Mouse (Mus musculus) hindbrain, embryonic 16.5 days (tissue): ENCODE data around the gene Sp140. TPM values are rescaled to one million over a fixed set of nuclear protein-coding genes. Genes with fewer than 3 reads are reported as not detected.
"Not testable (repeated sequence)": the region's sequence is repeated elsewhere in the genome, so short reads cannot be mapped to it uniquely, and the experiment has no call there.

Experiments used
- ATAC-seq: fragments of 200-750 bp; cut with Nextera tagmentation; 2 replicates; pipeline ENCODE4 v1.8.0; 2017; ENCODE audit warnings: moderate TSS enrichment, moderate library complexity
- H3K27ac ChIP-seq: fragments of 300-500 bp; sonication (generic); 2 replicates; pipeline ENCODE4 v1.5.1; 2014; ENCODE audit warnings: low read depth, mild to moderate bottlenecking, control low read depth, low read length, moderate library complexity
- H3K27me3 ChIP-seq: fragments of 300-500 bp; sonication (generic); replicated peaks from 2 replicates; pipeline ENCODE4 v1.6.1; 2014; ENCODE audit warnings: low read length; ENCODE audit not compliant: control insufficient read depth, insufficient read depth
- H3K36me3 ChIP-seq: fragments of 300-500 bp; sonication (generic); 2 replicates; pipeline ENCODE4 v1.6.1; 2014; ENCODE audit warnings: mild to moderate bottlenecking, low read length, moderate library complexity, mixed read lengths; ENCODE audit not compliant: control insufficient read depth, insufficient read depth
- H3K4me1 ChIP-seq: fragments of 300-500 bp; sonication (generic); 2 replicates; pipeline ENCODE4 v1.6.1; 2014; ENCODE audit warnings: low read depth, low read length; ENCODE audit not compliant: control insufficient read depth, insufficient read depth
- H3K4me2 ChIP-seq: fragments of 300-500 bp; sonication (generic); 2 replicates; pipeline ENCODE4 v1.6.1; 2014; ENCODE audit warnings: mild to moderate bottlenecking, low read length, control low read depth, moderate library complexity
- H3K4me3 ChIP-seq: fragments of 300-500 bp; sonication (generic); 2 replicates; pipeline ENCODE4 v1.5.1; 2014; ENCODE audit warnings: mild to moderate bottlenecking, low read length, control low read depth, moderate library complexity
- H3K9ac ChIP-seq: fragments of 300-500 bp; sonication (generic); 2 replicates; pipeline ENCODE4 v1.6.1; 2014; ENCODE audit warnings: low read depth, mild to moderate bottlenecking, control low read depth, low read length, moderate library complexity
- H3K9me3 ChIP-seq: fragments of 300-500 bp; sonication (generic); 2 replicates; pipeline ENCODE4 v1.6.1; 2014; ENCODE audit warnings: mild to moderate bottlenecking, low read length, moderate library complexity; ENCODE audit not compliant: control insufficient read depth
- WGBS: fragments of 180-500 bp; shearing (Covaris S2); extraction: QIAGEN DNeasy Blood & Tissue Kit; methylation state at CpG from one replicate; pipeline ENCODE4 v1.1.7; 2014; 5-methylcytosine and 5-hydroxymethylcytosine counted together
- polyA plus RNA-seq: library from polyadenylated mRNA; unstranded; fragments of >200 nt; fragmentation: Nextera tagmentation; extraction: Ambion mirVana; gene quantifications from 2 replicates; pipeline ENCODE4 v1.2.1, GENCODE M21; 2015

Gene Sp140
- polyA plus RNA-seq, 1 experiment from 2014 or later: 0.50 TPM

GRCm38 (mm10) chr1:85617161-85617560, 17.0 kb downstream of the Sp140 start:
- H3K9ac ChIP-seq, H3K36me3 ChIP-seq, H3K4me2 ChIP-seq, H3K4me1 ChIP-seq, ATAC-seq, H3K9me3 ChIP-seq, H3K27ac ChIP-seq, H3K27me3 ChIP-seq, H3K4me3 ChIP-seq: not testable (repeated sequence)
- 71% methylated on average over 4 of the region's 5 CpGs for WGBS

- not testable (repeated sequence) for ATAC-seq, H3K9me3 ChIP-seq, H3K27me3 ChIP-seq, H3K36me3 ChIP-seq, H3K27ac ChIP-seq, H3K4me1 ChIP-seq, H3K4me2 ChIP-seq, H3K9ac ChIP-seq, H3K4me3 ChIP-seq
- 70% methylated on average over 1 of the region's 1 CpGs for WGBS
Observed at GRCm38 (mm10) chr1:85618689-85619088, 18.5 kb downstream of the Sp140 start.

GRCm38 (mm10) chr1:85636936-85637335, 36.8 kb downstream of the Sp140 start:
- not testable (repeated sequence) for H3K4me2 ChIP-seq, H3K4me3 ChIP-seq, H3K27me3 ChIP-seq, H3K36me3 ChIP-seq, H3K9me3 ChIP-seq, H3K27ac ChIP-seq, ATAC-seq, H3K9ac ChIP-seq, H3K4me1 ChIP-seq
- 66% methylated on average over 3 of the region's 3 CpGs for WGBS

GRCm38 (mm10) chr1:85638144-85638543, 38.0 kb downstream of the Sp140 start:
- not testable (repeated sequence) for H3K4me3 ChIP-seq, H3K27me3 ChIP-seq, H3K9ac ChIP-seq, H3K27ac ChIP-seq, ATAC-seq, H3K4me1 ChIP-seq, H3K4me2 ChIP-seq, H3K36me3 ChIP-seq, H3K9me3 ChIP-seq
- WGBS: 84% methylated on average over 4 of the region's 4 CpGs

GRCm38 (mm10) chr1:85649881-85650280, 49.7 kb downstream of the Sp140 start, which contains the start of gene Sp100:
Gene Sp100 (plus strand): TSS chr1:85649988.
- H3K27ac ChIP-seq, H3K36me3 ChIP-seq, ATAC-seq, H3K9me3 ChIP-seq, H3K9ac ChIP-seq, H3K4me3 ChIP-seq, H3K4me2 ChIP-seq, H3K27me3 ChIP-seq, H3K4me1 ChIP-seq: not testable (repeated sequence)
- WGBS: 80% methylated on average over 6 of the region's 6 CpGs

GRCm38 (mm10) chr1:85650524-85650923, 50.3 kb downstream of the Sp140 start:
- H3K36me3 ChIP-seq, H3K9me3 ChIP-seq, H3K27ac ChIP-seq, H3K4me3 ChIP-seq, H3K4me1 ChIP-seq, H3K4me2 ChIP-seq, H3K9ac ChIP-seq, H3K27me3 ChIP-seq, ATAC-seq: not testable (repeated sequence)
- 82% methylated on average over 3 of the region's 5 CpGs for WGBS

GRCm38 (mm10) chr1:85651770-85652275, 51.6 kb downstream of the Sp140 start:
- H3K27me3 ChIP-seq, H3K36me3 ChIP-seq, H3K27ac ChIP-seq, H3K9me3 ChIP-seq, H3K4me3 ChIP-seq, H3K4me1 ChIP-seq, H3K4me2 ChIP-seq, ATAC-seq, H3K9ac ChIP-seq: not testable (repeated sequence)
- WGBS: 70% methylated on average over 13 of the region's 13 CpGs

GRCm38 (mm10) chr1:85657211-85657610, 57.0 kb downstream of the Sp140 start:
- H3K27ac ChIP-seq, H3K9me3 ChIP-seq, H3K4me1 ChIP-seq, H3K4me3 ChIP-seq, H3K9ac ChIP-seq, H3K27me3 ChIP-seq, H3K36me3 ChIP-seq, ATAC-seq, H3K4me2 ChIP-seq: not testable (repeated sequence)
- 93% methylated on average over 2 of the region's 2 CpGs for WGBS

- no peak overlapping the region for H3K27ac ChIP-seq
- no peaks in the 10 kb centered on the region for H3K9me3 ChIP-seq
- no peaks in the 10 kb centered on the region for H3K4me1 ChIP-seq
- H3K36me3 ChIP-seq: no peaks in the 10 kb centered on the region
- no peaks in the 10 kb centered on the region for H3K27me3 ChIP-seq
- no peak for ATAC-seq
- no peak overlapping the region for H3K4me3 ChIP-seq
- H3K9ac ChIP-seq: no peak overlapping the region
- no peak overlapping the region for H3K4me2 ChIP-seq
Observed at GRCm38 (mm10) chr1:85664266-85664665, 64.1 kb downstream of the Sp140 start.

- Histone ChIP-seq H3K27me3 (no peaks in the 10 kb centered on the region), H3K27ac (no peak overlapping the region), H3K4me2 (no peak overlapping the region), H3K9me3 (no peaks in the 10 kb centered on the region), H3K9ac (no peak overlapping the region), H3K36me3 (no peaks in the 10 kb centered on the region), H3K4me1 (no peaks in the 10 kb centered on the region), H3K4me3 (no peak overlapping the region)
- 70% methylated on average over 4 of the region's 4 CpGs for WGBS
- no peak for ATAC-seq
Observed at GRCm38 (mm10) chr1:85680226-85680625, 80.0 kb downstream of the Sp140 start.
